Mouse (Mus musculus) mouse embryonic stem cell (cell line): Measurements from ENCODE around the gene Zfp995.
"Not testable (repeated sequence)": the region's sequence is repeated elsewhere in the genome, so short reads cannot be mapped to it uniquely, and the experiment has no call there.

Source experiments
- in situ Hi-C, 2 experiments: fragments of 300-500 bp; cut with MboI; formaldehyde crosslinking; loops; 1 replicate in 1 of 2; 3 replicates in 1 of 2; pipeline ENCODE4 v1.14.3; 2019 to 2020; ENCODE audit warnings: low sequenced_read_pairs in 2 of 2, low pct_unique_long_range_greater_than_20kb in 1 of 2, mixed read lengths in 1 of 2; ENCODE audit not compliant: unreplicated experiment in 1 of 2

Gene Zfp995

DNA sequence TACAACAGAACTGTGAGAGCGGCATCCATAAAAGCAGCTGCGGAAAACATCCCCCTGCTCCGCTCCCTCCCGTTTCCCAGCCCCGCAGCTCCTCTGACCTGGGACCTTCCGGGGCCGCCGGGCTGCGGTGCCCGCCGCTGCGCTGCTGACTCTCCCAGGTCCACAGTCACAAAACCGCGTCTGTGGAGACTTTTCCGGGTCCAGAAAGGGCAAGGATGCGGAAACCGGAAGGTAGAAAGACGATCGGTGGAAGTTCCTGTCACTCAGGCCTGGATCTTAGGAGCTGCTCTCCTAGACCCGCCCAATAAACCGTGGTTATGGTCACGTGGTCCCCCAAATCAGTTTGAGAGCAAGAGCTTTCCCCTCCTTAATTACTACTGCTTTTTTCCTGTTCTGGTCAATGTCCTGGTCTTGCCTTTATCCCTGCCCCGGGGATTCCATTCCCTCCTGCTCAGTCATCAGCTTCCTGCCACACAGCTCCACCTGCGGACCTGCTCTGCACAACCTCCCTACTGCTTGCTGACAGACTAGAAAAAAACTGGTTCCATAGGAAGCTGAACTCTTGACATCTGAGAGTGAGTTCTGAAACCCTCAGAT, at the start of gene Zfp995:
Zfp995 (minus strand) TSS at position 471 of the 597 bp plus-strand sequence.
- in situ Hi-C loops = not testable (repeated sequence)

GRCm38 (mm10) chr17:21909039-21909438, 687 bp downstream of the Zfp995 start:
- in situ Hi-C loops = no loop called here

GRCm38 (mm10) chr17:21871256-21871655, 38.5 kb downstream of the Zfp995 start:
- in situ Hi-C loops = no loop called here

- in situ Hi-C loops = not testable (repeated sequence)
Observed at GRCm38 (mm10) chr17:21846322-21846582, 63.5 kb downstream of the Zfp995 start.

GRCm38 (mm10) chr17:21845545-21846321, 64.0 kb downstream of the Zfp995 start, which contains the start of gene Zfp820:
Zfp820 (minus strand) TSS chr17:21845772.
- in situ Hi-C loops = no loop called here

DNA sequence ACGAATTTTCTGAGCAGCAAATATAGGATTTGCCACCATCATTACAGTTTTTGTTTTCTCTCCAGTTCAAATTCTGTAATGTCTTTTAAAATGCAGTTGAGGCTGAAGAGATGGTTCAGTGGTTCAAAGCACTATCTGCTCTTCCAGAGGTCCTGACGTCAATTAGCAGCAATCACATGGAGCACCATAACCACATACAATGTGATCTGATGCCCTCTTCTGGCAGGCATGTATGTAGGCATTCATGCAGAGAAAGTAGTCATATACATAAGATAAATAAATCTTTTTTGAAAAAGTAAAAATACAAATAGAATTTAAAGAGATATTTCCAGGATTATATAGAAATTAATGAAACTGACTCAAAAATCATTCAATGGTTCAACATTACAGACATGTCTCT, 71.2 kb downstream of the Zfp995 start:
- in situ Hi-C loops = no loop called here
